Mouse (Mus musculus) erythroblast, embryonic 14.5 days (primary cell): ENCODE data around the gene Trap1a.

Experiments used
- GATA1 ChIP-seq: IDR thresholded peaks from 2 replicates; pipeline ENCODE4 v1.6.1; 2012; ENCODE audit warnings: low read length, inconsistent platforms, mixed read lengths
- TAL1 ChIP-seq: IDR thresholded peaks from 3 replicates; pipeline ENCODE4 v1.6.1; 2012; ENCODE audit warnings: low read length, inconsistent platforms, mixed read lengths

GRCm38 (mm10) chrX:139352192-139352772 is 18.8 kb downstream of the Trap1a start:
- TF ChIP-seq GATA1 = no peak
- no peak for TF ChIP-seq TAL1
